Mouse (Mus musculus) CH12.LX (cell line): ENCODE results near the gene Smtn. TPM values are rescaled to one million over a fixed set of nuclear protein-coding genes. Genes with fewer than 3 reads are reported as not detected.
A peak's percentile ranks its signal among the peaks of the same experiment; 100 is the strongest.

Source experiments
- DNase-seq: peaks from one replicate; pipeline ENCODE4 v3.0.0-alpha.2; 2013; ENCODE audit errors: extremely low read depth
- H3K27ac ChIP-seq: 2 replicates; pipeline ENCODE4 v1.5.1; 2012; ENCODE audit warnings: low read depth, mild to moderate bottlenecking, control low read depth, moderate library complexity; ENCODE audit not compliant: insufficient read depth
- H3K27me3 ChIP-seq: replicated peaks from 2 replicates; pipeline ENCODE3; 2012; ENCODE audit warnings: inconsistent platforms
- H3K36me3 ChIP-seq, 2 experiments: replicated peaks in 1 of 2; 2 replicates each; pipeline versions ENCODE3 to v1.6.1; 2012; ENCODE audit warnings: inconsistent platforms in 1 of 2, low read length in 1 of 2, mild to moderate bottlenecking in 1 of 2, mixed read lengths in 1 of 2, moderate library complexity in 1 of 2; ENCODE audit not compliant: control insufficient read depth in 1 of 2, insufficient read depth in 1 of 2
- H3K4me1 ChIP-seq, 2 experiments: 2 replicates each; pipeline ENCODE4 v1.6.1; 2012; ENCODE audit warnings: inconsistent platforms in 1 of 2, moderate library complexity in 1 of 2; ENCODE audit not compliant: insufficient read depth in 2 of 2, control insufficient read depth in 1 of 2
- H3K4me2 ChIP-seq: 2 replicates; pipeline ENCODE4 v1.6.1; 2012; ENCODE audit warnings: low read depth, mild to moderate bottlenecking, control low read depth; ENCODE audit not compliant: poor library complexity, insufficient read depth, severe bottlenecking
- H3K4me3 ChIP-seq, 3 experiments: fragments of 150-350 bp in 1 of 3; sonication (generic) in 1 of 3; replicated peaks in 1 of 3; 2 replicates each; pipeline versions ENCODE3 to v1.5.1; 2011 to 2012; ENCODE audit warnings: low read depth in 2 of 3, low read length in 2 of 3, mild to moderate bottlenecking in 2 of 3, moderate library complexity in 2 of 3, control low read depth in 1 of 3, improper control_type of control experiment in 1 of 3, inconsistent platforms in 1 of 3, mixed read lengths in 1 of 3; ENCODE audit not compliant: poor library complexity in 1 of 3
- H3K79me2 ChIP-seq: replicated peaks from 2 replicates; pipeline ENCODE4 v1.6.1; 2012; ENCODE audit warnings: mild to moderate bottlenecking, moderate library complexity; ENCODE audit not compliant: control insufficient read depth, poor library complexity, insufficient read depth, severe bottlenecking; ENCODE audit errors: extremely low read depth
- H3K9ac ChIP-seq: 2 replicates; pipeline ENCODE4 v1.6.1; 2012; ENCODE audit warnings: low read depth, mild to moderate bottlenecking, control low read depth, moderate library complexity; ENCODE audit not compliant: insufficient read depth
- H3K9me3 ChIP-seq: replicated peaks from 2 replicates; pipeline ENCODE3; 2012; ENCODE audit warnings: low read length, inconsistent platforms, mixed read lengths
- CTCF ChIP-seq, 2 experiments: IDR thresholded peaks in 1 of 2; conservative IDR thresholded peaks in 1 of 2; 2 replicates each; pipeline ENCODE4 v1.5.1; 2011 to 2012; ENCODE audit warnings: low read depth in 2 of 2, low read length in 2 of 2, improper control_type of control experiment in 1 of 2, inconsistent platforms in 1 of 2, mild to moderate bottlenecking in 1 of 2, moderate library complexity in 1 of 2
- ELF1 ChIP-seq: IDR thresholded peaks from 2 replicates; pipeline ENCODE4 v1.6.1; 2014; ENCODE audit warnings: low read depth, mild to moderate bottlenecking, inconsistent platforms, low read length, improper control_type of control experiment
- HCFC1 ChIP-seq: IDR thresholded peaks from 2 replicates; pipeline ENCODE4 v1.6.1; 2012; ENCODE audit warnings: low read depth, mild to moderate bottlenecking, inconsistent platforms, low read length, improper control_type of control experiment
- JUN ChIP-seq: IDR thresholded peaks from 2 replicates; pipeline ENCODE4 v1.6.1; 2011; ENCODE audit warnings: low read depth, mild to moderate bottlenecking, low read length, improper control_type of control experiment, moderate library complexity; ENCODE audit not compliant: insufficient read depth
- KAT2A ChIP-seq: IDR thresholded peaks from 2 replicates; pipeline ENCODE4 v1.6.1; 2012; ENCODE audit warnings: low read length, improper control_type of control experiment, inconsistent platforms; ENCODE audit not compliant: insufficient replicate concordance
- MAZ ChIP-seq: IDR thresholded peaks from 2 replicates; pipeline ENCODE4 v1.6.1; 2012; ENCODE audit warnings: low read depth, mild to moderate bottlenecking, inconsistent platforms, low read length, improper control_type of control experiment, moderate library complexity
- MXI1 ChIP-seq: IDR thresholded peaks from 2 replicates; pipeline ENCODE4 v1.6.1; 2011; ENCODE audit warnings: mild to moderate bottlenecking, low read depth, low read length, improper control_type of control experiment
- NELFE ChIP-seq: IDR thresholded peaks from 2 replicates; pipeline ENCODE4 v1.6.1; 2011; ENCODE audit warnings: low read depth, low read length, improper control_type of control experiment
- NRF1 ChIP-seq: IDR thresholded peaks from 2 replicates; pipeline ENCODE4 v1.6.1; 2014; ENCODE audit warnings: low read depth, mild to moderate bottlenecking, inconsistent platforms, low read length, improper control_type of control experiment, moderate library complexity
- POLR2AphosphoS2 ChIP-seq: IDR thresholded peaks from 2 replicates; pipeline ENCODE4 v1.6.1; 2011; ENCODE audit warnings: low read depth, low read length, improper control_type of control experiment
- RCOR1 ChIP-seq: conservative IDR thresholded peaks from 2 replicates; pipeline ENCODE4 v1.6.1; 2012; ENCODE audit warnings: low read depth, mild to moderate bottlenecking, inconsistent platforms, low read length, improper control_type of control experiment
- USF2 ChIP-seq: conservative IDR thresholded peaks from 2 replicates; pipeline ENCODE4 v1.6.1; 2011; ENCODE audit warnings: low read depth, low read length, improper control_type of control experiment
- ZC3H11A ChIP-seq: IDR thresholded peaks from 2 replicates; pipeline ENCODE4 v1.6.1; 2012; ENCODE audit warnings: low read depth, mild to moderate bottlenecking, inconsistent platforms, low read length, improper control_type of control experiment
- ZNF384 ChIP-seq: IDR thresholded peaks from 2 replicates; pipeline ENCODE4 v1.6.1; 2012; ENCODE audit warnings: low read depth, low read length, improper control_type of control experiment, inconsistent platforms
- dilution Hi-C: fragments of 300-500 bp; cut with MboI; formaldehyde crosslinking; loops from 2 replicates; pipeline ENCODE4 v1.14.3; 2020; ENCODE audit warnings: low sequenced_read_pairs; ENCODE audit not compliant: extremely low pct_unique_long_range_greater_than_20kb, extremely low pct_ligation_motif_present
- in situ Hi-C: fragments of 300-500 bp; cut with MboI; formaldehyde crosslinking; loops from 3 replicates; pipeline ENCODE4 v1.14.3; 2019; ENCODE audit warnings: low sequenced_read_pairs, low pct_ligation_motif_present, low pct_unique_long_range_greater_than_20kb, mixed read lengths
- polyA plus RNA-seq: library from polyadenylated mRNA; unstranded; fragments of >175 nt; gene quantifications from 2 replicates; pipeline ENCODE4 v1.2.1, GENCODE M21; 2012; ENCODE audit warnings: low read depth; ENCODE audit not compliant: insufficient read length
- total RNA-seq, 2 experiments: library from RNA; depleted of rRNA; stranded (reverse); fragments of 300-350 nt in 1 of 2; fragments of >200 nt in 1 of 2; gene quantifications; 2 replicates each; pipeline ENCODE4 v1.2.3; 2012 to 2014

Smtn gene
- total and polyA plus RNA-seq, 3 experiments: 0.58 to 5.3 (median 3.1) TPM

- DNase-seq: peak; percentile 94
- in situ Hi-C loops: loop anchor here (10.0 to 25.0 kb wide), 2 partner anchors 117 to 364 kb away; partner anchors contain the start of gene Slc35e4
- H3K4me1 ChIP-seq: peaks cover 3 to 43% of the 10 kb centered on the region in 2 experiments; a peak in 3 of 4 replicates
- dilution Hi-C loops: no loop called here
- no peak overlapping the region for H3K4me3 ChIP-seq
- TF ChIP-seq USF2 (no peak), POLR2AphosphoS2 (no peak), ZNF384 (0 out of 2 replicates have a peak, but pooled peaks have one; percentile 32)
- no peaks in the 10 kb centered on the region for H3K27me3 ChIP-seq
- H3K9ac ChIP-seq: no peak overlapping the region
- H3K36me3 ChIP-seq: no peaks in the 10 kb centered on the region
- H3K4me2 ChIP-seq: peak overlapping the region; percentile 47; the same call in 1 of the 2 replicates
- H3K79me2 ChIP-seq: no peaks in the 10 kb centered on the region
- no peak overlapping the region for H3K27ac ChIP-seq
- peaks cover 8% of the 10 kb centered on the region for H3K9me3 ChIP-seq
These were observed 7.6 kb upstream of the Smtn start for GRCm38 (mm10) chr11:3547969-3548368.

GRCm38 (mm10) chr11:3547047-3547446 lies 6.6 kb upstream of the Smtn start:
- Histone ChIP-seq H3K27me3 (no peaks in the 10 kb centered on the region), H3K9me3 (peaks cover 8% of the 10 kb centered on the region), H3K27ac (no peak overlapping the region), H3K79me2 (no peaks in the 10 kb centered on the region), H3K4me3 (no peak overlapping the region), H3K4me2 (no peak overlapping the region), H3K9ac (no peak overlapping the region)
- no peak for DNase-seq
- dilution Hi-C loops (no loop called here), in situ Hi-C loops (loop anchor here (10.0 to 25.0 kb wide), 2 partner anchors 118 to 365 kb away; partner anchors contain the start of gene Slc35e4)
- TF ChIP-seq ZC3H11A: no peak
- no peak for TF ChIP-seq HCFC1
- no peak for TF ChIP-seq KAT2A
- TF ChIP-seq MAZ: no peak
- TF ChIP-seq RCOR1: no peak
- TF ChIP-seq USF2: no peak
- no peak for TF ChIP-seq JUN
- TF ChIP-seq NRF1: no peak
- TF ChIP-seq CTCF (conservative IDR thresholded peaks at IDR 0.05 in 1 of 2, IDR thresholded peaks at IDR 0.05 in 1 of 2; ENCODE audit: low read depth in 2 of 2, low read length in 2 of 2): no peak
- TF ChIP-seq NELFE: no peak
- TF ChIP-seq ZNF384: no peak
- no peak for TF ChIP-seq MXI1
- no peak for TF ChIP-seq ELF1
- TF ChIP-seq, all 38 proteins: peak for 0
- H3K36me3 ChIP-seq: no peaks in the 10 kb centered on the region
- peaks cover 3 to 48% of the 10 kb centered on the region in 2 experiments; a peak in 3 of 4 replicates for H3K4me1 ChIP-seq
